Mouse (Mus musculus): ENCODE data around the gene Impdh1. TPM values are rescaled to one million over a fixed set of nuclear protein-coding genes. Genes with fewer than 3 reads are reported as not detected.

The Impdh1 gene
- polyA plus RNA-seq (2015; fragmentation: Nextera tagmentation; extraction: Ambion mirVana): 26.9 and 28.0 TPM in 2 replicates

DNA sequence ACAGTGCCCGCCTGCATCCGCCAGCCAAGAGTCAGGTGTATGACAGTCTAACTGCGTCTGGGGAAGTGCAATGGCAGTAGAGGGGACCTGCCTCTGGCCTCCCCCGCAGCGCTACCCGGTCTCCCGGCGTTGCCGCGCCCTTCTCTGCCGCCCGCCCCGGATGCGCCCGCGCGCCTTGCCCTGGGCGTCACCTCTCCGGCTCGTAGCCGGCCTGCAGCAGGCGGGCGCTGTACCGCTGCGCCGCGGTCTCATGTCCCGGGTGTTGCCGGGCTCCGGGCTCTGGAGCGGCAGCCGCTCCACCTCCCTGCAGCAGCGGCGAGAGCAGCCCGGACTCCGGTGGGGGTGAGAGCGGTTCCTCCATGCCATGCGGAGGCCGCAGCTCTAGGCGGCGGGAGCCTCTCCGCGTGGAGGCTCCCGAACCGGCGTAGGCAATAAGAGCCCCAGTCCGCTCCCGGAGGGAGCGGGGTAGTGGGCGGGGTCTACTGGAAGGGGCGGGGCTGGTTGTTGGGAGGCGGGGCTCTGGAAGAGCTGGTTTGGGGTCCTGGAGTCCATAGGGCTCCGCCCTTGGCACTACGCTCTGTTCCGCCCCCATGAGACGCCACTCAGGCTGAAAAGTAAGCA lies at the start of gene Impdh1:
Gene Impdh1 (minus strand): TSS at position 484 of the 621 bp plus-strand sequence.
- Histone ChIP-seq H3K4me3 (ENCODE audit: low read depth, low read length) (peak within 1 kb of the TSS; percentile 61), H3K27ac (replicated peaks) (peak within 1 kb of the TSS; percentile 46; the same call in 1 of the 2 replicates), H3K36me3 (ENCODE audit: control insufficient read depth, insufficient read depth, low read length) (no peaks in the 10 kb centered on the region), H3K27me3 (ENCODE audit: control insufficient read depth, insufficient read depth, low read length) (no peaks in the 10 kb centered on the region), H3K4me1 (replicated peaks; ENCODE audit: control insufficient read depth, insufficient read depth) (peaks cover 10% of the 10 kb centered on the region), H3K9me3 (ENCODE audit: control insufficient read depth, low read length) (no peaks in the 10 kb centered on the region), H3K4me2 (replicated peaks; ENCODE audit: low read depth) (peak within 1 kb of the TSS; percentile 96), H3K9ac (ENCODE audit: low read length) (peak within 1 kb of the TSS; percentile 61)
- WGBS: under 1% methylated on average over 56 of the region's 56 CpGs
- DNase-seq (ENCODE audit: low spot score) (peak; percentile 82), ATAC-seq (ENCODE audit: low FRiP score, low TSS enrichment) (peak; percentile 72)
- TF ChIP-seq CTCF (IDR thresholded peaks at IDR 0.05; ENCODE audit: low read depth) (peak; percentile 14; the same call in 1 of the 2 replicates), EP300 (optimal IDR thresholded peaks at IDR 0.05) (no peak)

GRCm38 (mm10) chr6:29264456-29264781 lies 48.3 kb upstream of the Impdh1 start:
- ATAC-seq (ENCODE audit: low FRiP score, low TSS enrichment) (no peak), DNase-seq (ENCODE audit: low spot score) (no peak)
- no peaks in the 10 kb centered on the region for H3K9me3 ChIP-seq (ENCODE audit: control insufficient read depth, low read length)
- H3K4me2 ChIP-seq (replicated peaks; ENCODE audit: low read depth): no peak overlapping the region
- WGBS: 80% methylated on average over 3 of the region's 3 CpGs
- H3K27ac ChIP-seq (replicated peaks): no peak overlapping the region
- no peaks in the 10 kb centered on the region for H3K27me3 ChIP-seq (ENCODE audit: control insufficient read depth, insufficient read depth, low read length)
- H3K36me3 ChIP-seq (ENCODE audit: control insufficient read depth, insufficient read depth, low read length): no peaks in the 10 kb centered on the region
- no peaks in the 10 kb centered on the region for H3K4me1 ChIP-seq (replicated peaks; ENCODE audit: control insufficient read depth, insufficient read depth)
- TF ChIP-seq EP300 (optimal IDR thresholded peaks at IDR 0.05) (no peak), CTCF (IDR thresholded peaks at IDR 0.05; ENCODE audit: low read depth) (no peak)
- H3K9ac ChIP-seq (ENCODE audit: low read length): no peak overlapping the region
- no peak overlapping the region for H3K4me3 ChIP-seq (ENCODE audit: low read depth, low read length)

GRCm38 (mm10) chr6:29263650-29264455 lies 47.7 kb upstream of the Impdh1 start:
- no peak for ATAC-seq (ENCODE audit: low FRiP score, low TSS enrichment)
- WGBS: 62% methylated on average over 6 of the region's 6 CpGs

GRCm38 (mm10) chr6:29261831-29262230 lies 45.7 kb upstream of the Impdh1 start:
- no peaks in the 10 kb centered on the region for H3K36me3 ChIP-seq (ENCODE audit: control insufficient read depth, insufficient read depth, low read length)
- WGBS: 71% methylated on average over 5 of the region's 5 CpGs
- no peak overlapping the region for H3K4me3 ChIP-seq (ENCODE audit: low read depth, low read length)
- no peaks in the 10 kb centered on the region for H3K27me3 ChIP-seq (ENCODE audit: control insufficient read depth, insufficient read depth, low read length)
- DNase-seq (ENCODE audit: low spot score) (no peak), ATAC-seq (ENCODE audit: low FRiP score, low TSS enrichment) (no peak)
- H3K9ac ChIP-seq (ENCODE audit: low read length): no peak overlapping the region
- H3K9me3 ChIP-seq (ENCODE audit: control insufficient read depth, low read length): no peaks in the 10 kb centered on the region
- H3K4me1 ChIP-seq (replicated peaks; ENCODE audit: control insufficient read depth, insufficient read depth): no peaks in the 10 kb centered on the region
- TF ChIP-seq CTCF (IDR thresholded peaks at IDR 0.05; ENCODE audit: low read depth) (no peak), EP300 (optimal IDR thresholded peaks at IDR 0.05) (no peak)
- no peak overlapping the region for H3K27ac ChIP-seq (replicated peaks)
- H3K4me2 ChIP-seq (replicated peaks; ENCODE audit: low read depth): no peak overlapping the region

More at GRCm38 (mm10) chr6:29263650-29264455, 47.7 kb upstream of the Impdh1 start:
- Histone ChIP-seq H3K27ac (replicated peaks) (no peak overlapping the region), H3K9ac (ENCODE audit: low read length) (no peak overlapping the region), H3K4me3 (ENCODE audit: low read depth, low read length) (no peak overlapping the region), H3K4me1 (replicated peaks; ENCODE audit: control insufficient read depth, insufficient read depth) (no peaks in the 10 kb centered on the region), H3K9me3 (ENCODE audit: control insufficient read depth, low read length) (no peaks in the 10 kb centered on the region), H3K4me2 (replicated peaks; ENCODE audit: low read depth) (no peak overlapping the region), H3K27me3 (ENCODE audit: control insufficient read depth, insufficient read depth, low read length) (no peaks in the 10 kb centered on the region), H3K36me3 (ENCODE audit: control insufficient read depth, insufficient read depth, low read length) (no peaks in the 10 kb centered on the region)
- DNase-seq (ENCODE audit: low spot score): no peak
- TF ChIP-seq EP300 (optimal IDR thresholded peaks at IDR 0.05): no peak
- no peak for TF ChIP-seq CTCF (IDR thresholded peaks at IDR 0.05; ENCODE audit: low read depth)

GRCm38 (mm10) chr6:29259418-29259817 lies 43.3 kb upstream of the Impdh1 start:
- no peaks in the 10 kb centered on the region for H3K27me3 ChIP-seq (ENCODE audit: control insufficient read depth, insufficient read depth, low read length)
- TF ChIP-seq CTCF (IDR thresholded peaks at IDR 0.05; ENCODE audit: low read depth) (no peak), EP300 (optimal IDR thresholded peaks at IDR 0.05) (no peak)
- no peak overlapping the region for H3K4me2 ChIP-seq (replicated peaks; ENCODE audit: low read depth)
- no peaks in the 10 kb centered on the region for H3K9me3 ChIP-seq (ENCODE audit: control insufficient read depth, low read length)
- no peaks in the 10 kb centered on the region for H3K4me1 ChIP-seq (replicated peaks; ENCODE audit: control insufficient read depth, insufficient read depth)
- no peak for DNase-seq (ENCODE audit: low spot score)
- no peak overlapping the region for H3K27ac ChIP-seq (replicated peaks)
- no peak for ATAC-seq (ENCODE audit: low FRiP score, low TSS enrichment)
- WGBS: 50% methylated on average over 1 of the region's 1 CpGs
- H3K4me3 ChIP-seq (ENCODE audit: low read depth, low read length): no peak overlapping the region
- H3K9ac ChIP-seq (ENCODE audit: low read length): no peak overlapping the region
- H3K36me3 ChIP-seq (ENCODE audit: control insufficient read depth, insufficient read depth, low read length): no peaks in the 10 kb centered on the region

DNA sequence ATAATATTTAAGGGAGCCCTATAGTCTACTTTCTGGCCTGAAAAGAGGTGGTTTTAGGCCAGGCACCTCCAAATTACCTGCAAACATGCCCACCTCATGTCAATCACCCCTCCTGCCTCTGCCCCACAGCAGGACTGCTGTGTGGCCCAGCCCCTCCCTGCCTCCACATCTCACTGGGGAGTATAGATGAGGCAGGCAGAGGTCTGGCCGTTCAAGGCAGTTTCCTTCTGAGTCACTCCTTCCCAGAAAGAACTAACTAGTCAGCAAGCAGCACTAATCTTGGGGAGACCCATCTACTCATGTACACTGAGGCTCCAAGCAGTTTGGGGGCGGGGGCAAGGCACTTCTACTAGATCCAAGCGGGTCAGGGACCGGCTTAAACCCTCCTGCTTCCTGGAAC lies 30.9 kb upstream of the Impdh1 start:
- no peak overlapping the region for H3K4me2 ChIP-seq (replicated peaks; ENCODE audit: low read depth)
- DNase-seq (ENCODE audit: low spot score) (no peak), ATAC-seq (ENCODE audit: low FRiP score, low TSS enrichment) (peak; percentile 62; the same call in 1 of the 2 replicates)
- H3K9me3 ChIP-seq (ENCODE audit: control insufficient read depth, low read length): no peaks in the 10 kb centered on the region
- no peaks in the 10 kb centered on the region for H3K27me3 ChIP-seq (ENCODE audit: control insufficient read depth, insufficient read depth, low read length)
- H3K27ac ChIP-seq (replicated peaks): no peak overlapping the region
- WGBS: 55% methylated on average over 4 of the region's 4 CpGs
- no peak for TF ChIP-seq CTCF (IDR thresholded peaks at IDR 0.05; ENCODE audit: low read depth)
- TF ChIP-seq EP300 (optimal IDR thresholded peaks at IDR 0.05): no peak
- no peaks in the 10 kb centered on the region for H3K4me1 ChIP-seq (replicated peaks; ENCODE audit: control insufficient read depth, insufficient read depth)
- H3K4me3 ChIP-seq (ENCODE audit: low read depth, low read length): no peak overlapping the region
- H3K9ac ChIP-seq (ENCODE audit: low read length): no peak overlapping the region
- no peaks in the 10 kb centered on the region for H3K36me3 ChIP-seq (ENCODE audit: control insufficient read depth, insufficient read depth, low read length)

All from stomach, postnatal 0 days (tissue).